In the genomic region with DNA sequence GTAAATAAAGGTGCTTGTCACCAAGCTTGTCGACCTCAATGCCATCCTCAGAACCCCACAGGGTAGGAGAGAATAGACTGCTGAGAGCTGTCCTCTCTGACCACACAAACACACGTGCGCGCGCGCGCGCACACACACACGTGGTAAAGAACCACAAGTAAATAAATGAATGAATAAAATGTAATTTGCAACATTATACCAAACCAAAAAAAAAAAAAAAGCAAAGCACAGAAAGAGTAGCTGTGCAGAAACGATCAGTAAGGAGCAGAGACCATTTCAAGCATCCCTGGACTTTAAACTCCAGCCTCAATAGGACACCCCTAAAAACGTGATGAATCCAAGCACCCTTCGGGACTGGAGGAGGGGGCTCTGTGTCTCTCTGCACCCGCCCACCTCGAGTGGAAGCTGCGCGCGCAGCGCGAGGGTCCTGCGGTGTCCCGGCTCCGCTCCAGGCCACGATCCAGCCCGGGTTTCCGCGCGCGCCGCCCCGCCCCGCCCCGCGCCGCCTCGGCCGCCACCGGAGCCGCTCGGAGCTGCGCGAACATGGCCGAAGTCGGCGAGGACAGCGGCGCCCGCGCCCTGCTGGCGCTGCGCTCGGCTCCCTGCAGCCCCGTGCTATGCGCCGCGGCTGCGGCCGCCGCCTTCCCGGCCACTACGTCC, we compare ENCODE assay signal across 8 mouse cellular contexts. TPM values are rescaled to one million over a fixed set of nuclear protein-coding genes. Genes with fewer than 3 reads are reported as not detected.
A peak's percentile ranks its signal among the peaks of the same experiment; 100 is the strongest.
DNase-seq lines count a peak whose midpoint lies in the region; ATAC-seq and TF ChIP-seq lines count a peak whose summit lies in the region.

A gene (plus strand): TSS at position 517 of the 660 bp plus-strand sequence.

- peak within 1 kb of the TSS; percentile 89 for H3K4me2 ChIP-seq in kidney, embryonic 14.5 days (replicated peaks; ENCODE audit: low read depth, low read length)
- peak within 1 kb of the TSS; percentile 87 for H3K4me2 ChIP-seq in limb, embryonic 14.5 days (replicated peaks; ENCODE audit: low read depth, low read length, severe bottlenecking)
- peak within 1 kb of the TSS; percentile 96 for H3K4me2 ChIP-seq in midbrain, embryonic 16.5 days (ENCODE audit: low read length)

- H3K79me2 ChIP-seq in C2C12 (ENCODE audit: control insufficient read depth, insufficient read depth): peaks cover 47% of the 10 kb centered on the region

- peak within 1 kb of the TSS; percentile 69 for H3K4me3 ChIP-seq in C2C12 (ENCODE audit: insufficient read depth, poor library complexity, severe bottlenecking)
- peak within 1 kb of the TSS; percentile 81 for H3K4me3 ChIP-seq in embryonic fibroblast, embryonic 13.5 days (ENCODE audit: insufficient read depth, low read length)
- peak within 1 kb of the TSS; percentile 98 for H3K4me3 ChIP-seq in heart, embryonic 10.5 days
- peak within 1 kb of the TSS; percentile 80 for H3K4me3 ChIP-seq in kidney, embryonic 14.5 days (ENCODE audit: low read length)
- peak within 1 kb of the TSS; percentile 98 for H3K4me3 ChIP-seq in limb, embryonic 14.5 days (replicated peaks; ENCODE audit: low read length)
- H3K4me3 ChIP-seq in midbrain, embryonic 16.5 days (ENCODE audit: low read depth, low read length): peak within 1 kb of the TSS; percentile 98
- H3K4me3 ChIP-seq in spleen, adult 2 months (ENCODE audit: extremely low read depth, insufficient read depth, insufficient read length): peak within 1 kb of the TSS; percentile 93

- peaks cover 3% of the 10 kb centered on the region for H3K36me3 ChIP-seq in C2C12 (ENCODE audit: control insufficient read depth, insufficient read depth)
- H3K36me3 ChIP-seq in heart, embryonic 10.5 days: peaks cover 13% of the 10 kb centered on the region; the same call in 1 of the 2 replicates
- peaks cover 3% of the 10 kb centered on the region; the same call in 1 of the 2 replicates for H3K36me3 ChIP-seq in kidney, embryonic 14.5 days (ENCODE audit: control insufficient read depth, insufficient read depth, low read length)
- H3K36me3 ChIP-seq in limb, embryonic 14.5 days (ENCODE audit: control insufficient read depth, insufficient read depth, low read length): peaks cover 4% of the 10 kb centered on the region
- H3K36me3 ChIP-seq in midbrain, embryonic 16.5 days (ENCODE audit: control insufficient read depth, insufficient read depth, low read length): no peaks in the 10 kb centered on the region
- no peaks in the 10 kb centered on the region for H3K36me3 ChIP-seq in spleen, adult 2 months (ENCODE audit: control insufficient read depth, insufficient read depth, low read length)

- DNase-seq in brain, adult 2 months (ENCODE audit: low read depth, low spot score): peak; percentile 88
- peak; percentile 95 for DNase-seq in heart, embryonic 10.5 days (ENCODE audit: low spot score)
- DNase-seq in limb, embryonic 14.5 days (ENCODE audit: low spot score): peak; percentile 91
- peak; percentile 34 to 88 for DNase-seq in spleen, adult 2 months (ENCODE audit: low read depth in 1 of 2, low spot score in 2 of 2)

- ATAC-seq in kidney, embryonic 14.5 days (ENCODE audit: low FRiP score, low TSS enrichment): peak; percentile 88
- peak; percentile 94 for ATAC-seq in limb, embryonic 14.5 days (ENCODE audit: low FRiP score, low read depth)
- peak; percentile 93 for ATAC-seq in midbrain, embryonic 16.5 days

- peaks cover 30% of the 10 kb centered on the region for H3K79me3 ChIP-seq in C2C12 (ENCODE audit: low read depth)

- no peaks in the 10 kb centered on the region for H3K9me3 ChIP-seq in heart, embryonic 10.5 days
- no peaks in the 10 kb centered on the region for H3K9me3 ChIP-seq in kidney, embryonic 14.5 days (ENCODE audit: control insufficient read depth, low read length)
- H3K9me3 ChIP-seq in limb, embryonic 14.5 days (ENCODE audit: control insufficient read depth, low read length): no peaks in the 10 kb centered on the region
- no peaks in the 10 kb centered on the region for H3K9me3 ChIP-seq in midbrain, embryonic 16.5 days (replicated peaks; ENCODE audit: control insufficient read depth, low read length, poor library complexity, severe bottlenecking)

- peaks cover 6% of the 10 kb centered on the region for H3K4me1 ChIP-seq in embryonic fibroblast, embryonic 13.5 days (ENCODE audit: control insufficient read depth, insufficient read depth, low read length)
- peaks cover 47% of the 10 kb centered on the region for H3K4me1 ChIP-seq in heart, embryonic 10.5 days
- H3K4me1 ChIP-seq in kidney, embryonic 14.5 days (ENCODE audit: control insufficient read depth, insufficient read depth, low read length): peaks cover 46% of the 10 kb centered on the region
- H3K4me1 ChIP-seq in limb, embryonic 14.5 days (ENCODE audit: control insufficient read depth, insufficient read depth, low read length): peaks cover 29% of the 10 kb centered on the region
- H3K4me1 ChIP-seq in midbrain, embryonic 16.5 days (ENCODE audit: control insufficient read depth, insufficient read depth, low read length): peaks cover 42% of the 10 kb centered on the region
- H3K4me1 ChIP-seq in spleen, adult 2 months (ENCODE audit: control insufficient read depth, insufficient read depth, insufficient read length): peaks cover 22% of the 10 kb centered on the region; the same call in 1 of the 2 replicates

- no peaks in the 10 kb centered on the region for H3K27me3 ChIP-seq in C2C12 (ENCODE audit: control insufficient read depth, insufficient read depth, insufficient read length)
- no peaks in the 10 kb centered on the region for H3K27me3 ChIP-seq in heart, embryonic 10.5 days (ENCODE audit: insufficient read depth, poor library complexity, severe bottlenecking)
- no peaks in the 10 kb centered on the region for H3K27me3 ChIP-seq in kidney, embryonic 14.5 days (ENCODE audit: control insufficient read depth, insufficient read depth, low read length)
- H3K27me3 ChIP-seq in limb, embryonic 14.5 days (ENCODE audit: control insufficient read depth, insufficient read depth, low read length): no peaks in the 10 kb centered on the region
- H3K27me3 ChIP-seq in midbrain, embryonic 16.5 days (ENCODE audit: control insufficient read depth, insufficient read depth, low read depth, low read length): no peaks in the 10 kb centered on the region
- no peaks in the 10 kb centered on the region for H3K27me3 ChIP-seq in spleen, adult 2 months (ENCODE audit: control insufficient read depth, insufficient read depth, low read length)

- peak within 1 kb of the TSS; percentile 97 for H3K9ac ChIP-seq in kidney, embryonic 14.5 days (ENCODE audit: low read depth, low read length)
- H3K9ac ChIP-seq in limb, embryonic 14.5 days (ENCODE audit: low read depth, low read length, severe bottlenecking): peak within 1 kb of the TSS; percentile 92
- H3K9ac ChIP-seq in midbrain, embryonic 16.5 days (ENCODE audit: low read depth, low read length): peak within 1 kb of the TSS; percentile 97

- TF ChIP-seq CTCF in C2C12 (IDR thresholded peaks at IDR 0.05; ENCODE audit: control insufficient read depth, insufficient read depth, insufficient read length): no peak
- TF ChIP-seq CTCF in embryonic fibroblast, embryonic 13.5 days (IDR thresholded peaks at IDR 0.05; ENCODE audit: borderline replicate concordance, insufficient read depth, low read length): no peak
- no peak for TF ChIP-seq CTCF in spleen, adult 2 months (IDR thresholded peaks at IDR 0.05; ENCODE audit: extremely low read depth, insufficient read depth, insufficient read length, insufficient replicate concordance)

- peak within 1 kb of the TSS; percentile 75 for H3ac ChIP-seq in C2C12 (ENCODE audit: control insufficient read depth, insufficient read length, low read depth)

- TF ChIP-seq POLR2A in embryonic fibroblast, embryonic 13.5 days (IDR thresholded peaks at IDR 0.05; ENCODE audit: low read depth, low read length): peak; percentile 60
- 0 out of 2 replicates have a peak, but pooled peaks have one; percentile 7 for TF ChIP-seq POLR2A in limb, embryonic 14.5 days (IDR thresholded peaks at IDR 0.05; ENCODE audit: borderline replicate concordance, extremely low read depth, insufficient read depth, insufficient read length)
- TF ChIP-seq POLR2A in spleen, adult 2 months (IDR thresholded peaks at IDR 0.05; ENCODE audit: low read depth, low read length): peak; percentile 23; the same call in 1 of the 2 replicates

- WGBS in heart, embryonic 10.5 days: 5% methylated on average over 60 of the region's 60 CpGs
- WGBS in kidney, embryonic 14.5 days: under 1% methylated on average over 60 of the region's 60 CpGs
- under 1% methylated on average over 40 of the region's 60 CpGs for WGBS in limb, embryonic 14.5 days
- WGBS in midbrain, embryonic 16.5 days: under 1% methylated on average over 36 of the region's 60 CpGs
- WGBS in spleen, adult 2 months: under 1% methylated on average over 48 of the region's 60 CpGs

- H3K27ac ChIP-seq in embryonic fibroblast, embryonic 13.5 days (ENCODE audit: insufficient read depth, low read length): peak within 1 kb of the TSS; percentile 59
- H3K27ac ChIP-seq in heart, embryonic 10.5 days: peak within 1 kb of the TSS; percentile 96
- peak within 1 kb of the TSS; percentile 76 for H3K27ac ChIP-seq in kidney, embryonic 14.5 days (ENCODE audit: low read depth, low read length)
- H3K27ac ChIP-seq in limb, embryonic 14.5 days (replicated peaks; ENCODE audit: low read depth, low read length): peak within 1 kb of the TSS; percentile 83
- H3K27ac ChIP-seq in midbrain, embryonic 16.5 days (ENCODE audit: low read length): peak within 1 kb of the TSS; percentile 86
- H3K27ac ChIP-seq in spleen, adult 2 months (ENCODE audit: insufficient read depth, low read length): peak within 1 kb of the TSS; percentile 81

TF ChIP-seq in C2C12, 6 proteins besides CTCF, POLR2A, EP300 and RAD21:
- TF ChIP-seq MYOD1 (IDR thresholded peaks at IDR 0.05; ENCODE audit: control insufficient read depth, insufficient read length, low read depth) (no peak), CEBPB (IDR thresholded peaks at IDR 0.05; ENCODE audit: low read depth) (no peak), MAX (IDR thresholded peaks at IDR 0.05) (peak; percentile 62)

RNA-seq across cellular contexts. Expression of the gene that starts here (rescaled TPM):
- 8.2 TPM for polyA plus RNA-seq in C2C12 (2012; fragmentation: generic; extraction: Trizol)
- 34.1 and 38.3 TPM in 2 replicates for polyA plus RNA-seq in embryonic fibroblast, embryonic 13.5 days (2011; ENCODE audit: insufficient read length, low read depth, missing spikeins)
- polyA plus RNA-seq in heart, embryonic 10.5 days (2016; fragmentation: Nextera tagmentation; extraction: Ambion mirVana): 3.3 and 4.5 TPM in 2 replicates
- 4.4 and 6.5 TPM in 2 replicates for polyA plus RNA-seq in kidney, embryonic 14.5 days (2014; fragmentation: Nextera tagmentation; extraction: Ambion mirVana)
- polyA plus RNA-seq in limb, embryonic 14.5 days (2012; rRNA removed): 18.6 and 22.1 TPM in 2 replicates
- polyA plus RNA-seq in limb, embryonic 14.5 days (2014; fragmentation: Nextera tagmentation; extraction: Ambion mirVana): 6.0 and 6.7 TPM in 2 replicates
- 6.0 and 6.7 TPM in 2 replicates for polyA plus RNA-seq in midbrain, embryonic 16.5 days (2015; fragmentation: Nextera tagmentation; extraction: Ambion mirVana)
- 39.2 and 133 TPM in 2 replicates for polyA plus RNA-seq in spleen, adult 2 months (2012; rRNA removed)

Comparison
In these comparisons a context has a peak if more than half of its experiments do, and no peak if none do; other contexts are left out.
1. Peak in every context shown above with its lines: DNase-seq, ATAC-seq, H3K4me3 ChIP-seq and H3K27ac ChIP-seq.
2. POLR2A ChIP-seq: peak in every context shown above with its lines; median percentile 60 in embryonic fibroblast, embryonic 13.5 days; 23 in spleen, adult 2 months; 7 in limb, embryonic 14.5 days.